Mouse (Mus musculus) myocyte (in vitro differentiated cells): Measurements from ENCODE around the gene Tmem214. TPM values are rescaled to one million over a fixed set of nuclear protein-coding genes. Genes with fewer than 3 reads are reported as not detected.

Experiments
- H3K27me3 ChIP-seq: one replicate; pipeline ENCODE4 v1.6.1; 2011; ENCODE audit not compliant: control insufficient read depth, insufficient read depth, insufficient read length
- H3K36me3 ChIP-seq: one replicate; pipeline ENCODE4 v1.6.1; 2011; ENCODE audit not compliant: control insufficient read depth, insufficient read depth
- H3K4me2 ChIP-seq: one replicate; pipeline ENCODE4 v1.6.1; 2011; ENCODE audit warnings: low read depth, control low read depth
- H3K4me3 ChIP-seq: one replicate; pipeline ENCODE4 v1.5.1; 2011; ENCODE audit warnings: mild to moderate bottlenecking, control low read depth, moderate library complexity
- H3K79me2 ChIP-seq: one replicate; pipeline ENCODE4 v1.6.1; 2011; ENCODE audit not compliant: control insufficient read depth, insufficient read depth
- H3ac ChIP-seq: one replicate; pipeline ENCODE4 v1.6.1; 2011; ENCODE audit not compliant: control insufficient read depth, insufficient read length
- CEBPB ChIP-seq: IDR thresholded peaks from 2 replicates; pipeline ENCODE4 v1.6.1; 2011; ENCODE audit warnings: mild to moderate bottlenecking, moderate library complexity; ENCODE audit not compliant: poor library complexity, insufficient read depth, severe bottlenecking
- E2F4 ChIP-seq: IDR thresholded peaks from one replicate; pipeline ENCODE4 v1.6.1; 2011; ENCODE audit warnings: mild to moderate bottlenecking, control low read depth, moderate library complexity; ENCODE audit not compliant: insufficient read depth
- MAX ChIP-seq: IDR thresholded peaks from one replicate; pipeline ENCODE4 v1.6.1; 2011; ENCODE audit warnings: low read depth, mild to moderate bottlenecking, control low read depth
- MYOD1 ChIP-seq, 3 experiments: IDR thresholded peaks; one replicate each; pipeline ENCODE4 v1.6.1; 2011; ENCODE audit warnings: control low read depth in 2 of 3, low read depth in 2 of 3, mild to moderate bottlenecking in 2 of 3, moderate library complexity in 1 of 3; ENCODE audit not compliant: insufficient read length in 2 of 3, control insufficient read depth in 1 of 3
- MYOG ChIP-seq, 3 experiments: IDR thresholded peaks; one replicate each; pipeline ENCODE4 v1.6.1; 2011; ENCODE audit warnings: control low read depth in 2 of 3, low read depth in 2 of 3, mild to moderate bottlenecking in 2 of 3; ENCODE audit not compliant: insufficient read length in 2 of 3, control insufficient read depth in 1 of 3, insufficient read depth in 1 of 3
- POLR2A ChIP-seq: IDR thresholded peaks from one replicate; pipeline ENCODE4 v1.6.1; 2011; ENCODE audit warnings: low read depth, mild to moderate bottlenecking, control low read depth, moderate library complexity; ENCODE audit not compliant: insufficient read length
- POLR2AphosphoS2 ChIP-seq: IDR thresholded peaks from one replicate; pipeline ENCODE4 v1.6.1; 2011; ENCODE audit warnings: low read depth, control low read depth; ENCODE audit not compliant: insufficient read length
- REST ChIP-seq: IDR thresholded peaks from one replicate; pipeline ENCODE4 v1.6.1; 2011; ENCODE audit warnings: mild to moderate bottlenecking, control low read depth, moderate library complexity; ENCODE audit not compliant: insufficient read depth, insufficient read length
- SRF ChIP-seq: IDR thresholded peaks from one replicate; pipeline ENCODE4 v1.6.1; 2011; ENCODE audit warnings: low read depth; ENCODE audit not compliant: control insufficient read depth, insufficient read length
- TCF12 ChIP-seq: IDR thresholded peaks from one replicate; pipeline ENCODE4 v1.6.1; 2011; ENCODE audit warnings: mild to moderate bottlenecking, control low read depth; ENCODE audit not compliant: poor library complexity, insufficient read depth, severe bottlenecking
- TCF3 ChIP-seq: IDR thresholded peaks from one replicate; pipeline ENCODE4 v1.6.1; 2011; ENCODE audit warnings: low read depth, control low read depth; ENCODE audit not compliant: insufficient read length
- USF1 ChIP-seq: IDR thresholded peaks from one replicate; pipeline ENCODE4 v1.6.1; 2011; ENCODE audit warnings: low read depth, mild to moderate bottlenecking, control low read depth, moderate library complexity
- polyA plus RNA-seq: library from polyadenylated mRNA; unstranded; fragments of >200 nt; fragmentation: generic; extraction: Trizol; gene quantifications from one replicate; pipeline ENCODE4 v1.2.1, GENCODE M21; 2012; ENCODE audit warnings: missing spikeins

Tmem214 gene
- polyA plus RNA-seq, 1 experiment, result 52.8 TPM

DNA sequence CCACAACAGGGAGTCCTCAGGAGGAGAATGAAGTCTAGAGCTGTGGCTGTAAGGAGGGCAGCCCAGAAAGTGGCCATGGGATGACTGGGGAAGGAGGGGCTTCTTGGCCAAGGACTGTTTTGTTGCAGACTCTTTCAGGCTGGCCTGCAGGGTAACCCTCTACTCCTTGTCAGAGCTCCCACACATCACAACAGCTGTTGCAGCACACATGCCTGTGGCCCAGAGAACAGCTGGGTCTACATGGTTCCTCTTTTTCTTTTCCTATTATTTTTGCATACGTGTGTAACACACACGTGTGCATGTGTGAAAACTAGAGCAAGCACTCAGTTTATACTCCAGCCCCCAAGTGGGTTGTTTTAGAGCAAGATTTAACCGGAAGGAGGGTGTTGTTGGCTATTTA is 941 bp upstream of the Tmem214 start:
- H3K4me3 ChIP-seq, result no peak overlapping the region
- no peak overlapping the region for H3ac ChIP-seq

DNA sequence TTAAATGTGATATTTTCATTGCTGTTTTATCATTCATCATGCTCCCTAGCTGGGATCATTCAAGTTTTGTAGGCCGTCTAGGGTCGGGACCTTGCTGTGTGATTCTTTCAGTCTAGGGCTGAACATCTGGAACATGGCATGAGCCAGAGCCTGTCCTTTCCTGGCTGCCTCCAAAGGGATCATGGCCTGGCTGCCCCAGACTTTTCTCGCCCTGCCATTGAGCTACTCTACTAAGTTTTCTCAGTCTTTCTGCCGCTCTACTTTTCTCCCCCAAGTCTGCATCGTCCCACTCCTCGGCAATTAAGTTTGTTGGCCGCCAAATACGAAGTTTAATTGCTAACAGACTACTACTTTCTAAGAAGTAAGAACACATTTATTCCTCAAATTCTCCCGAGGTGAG is 1.2 kb downstream of the Tmem214 start:
- no peak for TF ChIP-seq MYOD1 (IDR thresholded peaks at IDR 0.05; ENCODE audit: control insufficient read depth in 1 of 3, insufficient read length in 2 of 3, low read depth in 2 of 3)
- no peak for TF ChIP-seq CEBPB
- TF ChIP-seq MYOG (IDR thresholded peaks at IDR 0.05; ENCODE audit: control insufficient read depth in 1 of 3, insufficient read depth in 1 of 3, insufficient read length in 2 of 3, low read depth in 2 of 3), result no peak
- TF ChIP-seq POLR2AphosphoS2, result no peak
- no peak for TF ChIP-seq MAX
- no peak for TF ChIP-seq POLR2A
- no peak for TF ChIP-seq REST
- TF ChIP-seq SRF, result no peak
- TF ChIP-seq E2F4, result no peak
- TF ChIP-seq USF1, result no peak
- H3K36me3 ChIP-seq, result peaks cover 13% of the 10 kb centered on the region
- peaks cover 11% of the 10 kb centered on the region for H3K79me2 ChIP-seq
- peak overlapping the region; percentile 53 for H3ac ChIP-seq
- peak overlapping the region; percentile 89 for H3K4me2 ChIP-seq
- H3K4me3 ChIP-seq, result peak overlapping the region; percentile 67
- no peaks in the 10 kb centered on the region for H3K27me3 ChIP-seq

More for the DNA sequence above, 941 bp upstream of the Tmem214 start:
- Histone ChIP-seq H3K27me3 (no peaks in the 10 kb centered on the region), H3K36me3 (peaks cover 5% of the 10 kb centered on the region), H3K79me2 (peaks cover 11% of the 10 kb centered on the region), H3K4me2 (no peak overlapping the region)
- TF ChIP-seq CEBPB, result no peak
- no peak for TF ChIP-seq E2F4
- no peak for TF ChIP-seq MAX
- TF ChIP-seq MYOG (IDR thresholded peaks at IDR 0.05; ENCODE audit: control insufficient read depth in 1 of 3, insufficient read depth in 1 of 3, insufficient read length in 2 of 3, low read depth in 2 of 3), result peak; percentile 79 to 93 (median 79)
- no peak for TF ChIP-seq POLR2AphosphoS2
- TF ChIP-seq REST, result no peak
- TF ChIP-seq USF1, result no peak
- no peak for TF ChIP-seq SRF
- peak; percentile 57 for TF ChIP-seq TCF3
- TF ChIP-seq POLR2A, result no peak
- peak; percentile 78 for TF ChIP-seq TCF12
- TF ChIP-seq MYOD1 (IDR thresholded peaks at IDR 0.05; ENCODE audit: control insufficient read depth in 1 of 3, insufficient read length in 2 of 3, low read depth in 2 of 3), result peak in 2 of 3 experiments; percentile 86 to 91

DNA sequence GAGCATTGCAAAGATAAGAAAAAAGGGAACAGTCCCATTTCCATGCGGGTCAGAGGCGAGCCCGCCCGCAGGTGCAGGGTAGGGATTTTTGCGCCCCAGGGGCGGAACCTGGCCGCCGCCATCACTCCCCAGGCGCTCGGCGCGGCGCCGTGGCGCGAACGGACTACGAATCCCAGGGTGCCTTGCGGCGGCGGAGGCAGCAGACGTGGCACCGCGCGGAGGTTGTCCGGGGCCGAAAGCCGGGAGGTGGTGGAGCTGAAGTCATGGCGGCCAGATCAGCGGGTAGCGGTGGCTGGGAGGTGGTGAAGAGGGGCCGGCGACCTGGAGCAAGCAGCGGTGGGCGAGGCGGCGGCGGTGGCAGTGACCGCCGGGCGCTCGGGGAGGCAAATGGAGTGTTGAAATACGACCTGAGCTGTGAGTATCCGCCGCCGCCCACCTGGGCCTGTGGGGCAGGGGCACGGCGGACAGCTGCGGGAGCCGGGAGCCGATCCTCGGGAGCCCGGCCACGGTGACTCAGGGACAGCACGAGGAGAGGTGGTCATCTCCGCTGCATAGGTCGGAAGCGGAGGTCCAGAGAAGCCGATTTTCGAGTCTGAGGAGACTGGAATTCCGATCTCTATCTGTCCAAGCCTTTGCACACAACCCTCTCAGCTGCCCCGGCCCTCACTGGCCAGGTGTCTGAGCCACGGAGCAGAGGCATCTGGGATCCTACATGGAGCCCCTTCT is 1.8 kb downstream of the Tmem214 start:
- peaks cover 18% of the 10 kb centered on the region for H3K36me3 ChIP-seq
- H3K4me2 ChIP-seq, result peak overlapping the region; percentile 89
- TF ChIP-seq CEBPB (no peak), REST (peak; percentile 13), E2F4 (peak; percentile 29), MYOD1 (IDR thresholded peaks at IDR 0.05; ENCODE audit: control insufficient read depth in 1 of 3, insufficient read length in 2 of 3, low read depth in 2 of 3) (peak in 2 of 3 experiments; percentile 18 to 27), MAX (no peak), MYOG (IDR thresholded peaks at IDR 0.05; ENCODE audit: control insufficient read depth in 1 of 3, insufficient read depth in 1 of 3, insufficient read length in 2 of 3, low read depth in 2 of 3) (peak in 2 of 3 experiments; percentile 42 to 48), TCF12 (no peak), TCF3 (no peak), USF1 (no peak), POLR2AphosphoS2 (peak; percentile 92), POLR2A (peak; percentile 95), SRF (no peak)
- H3K4me3 ChIP-seq, result peak overlapping the region; percentile 67
- peaks cover 11% of the 10 kb centered on the region for H3K79me2 ChIP-seq
- no peaks in the 10 kb centered on the region for H3K27me3 ChIP-seq
- H3ac ChIP-seq, result peak overlapping the region; percentile 53

DNA sequence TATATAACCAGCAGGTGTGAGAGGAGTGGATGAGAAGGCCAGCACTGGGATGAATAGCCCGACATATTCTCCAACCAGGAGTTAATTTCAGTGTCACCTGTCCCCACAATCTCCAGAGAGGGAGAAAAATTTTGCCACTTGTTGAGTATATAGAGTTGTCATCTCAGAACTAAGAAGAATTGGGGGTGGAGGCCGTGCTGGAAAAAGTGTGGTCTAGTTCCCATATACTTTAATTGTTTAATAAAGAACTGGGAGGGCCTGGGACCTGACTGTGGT is 2.3 kb downstream of the Tmem214 start:
- Histone ChIP-seq H3K27me3 (no peaks in the 10 kb centered on the region), H3K4me3 (peak overlapping the region; percentile 67), H3K36me3 (peaks cover 23% of the 10 kb centered on the region), H3ac (peak overlapping the region; percentile 53), H3K4me2 (peak overlapping the region; percentile 89), H3K79me2 (peaks cover 11% of the 10 kb centered on the region)
- TF ChIP-seq POLR2AphosphoS2 (no peak), TCF3 (no peak), E2F4 (no peak), POLR2A (no peak), MYOG (IDR thresholded peaks at IDR 0.05; ENCODE audit: control insufficient read depth in 1 of 3, insufficient read depth in 1 of 3, insufficient read length in 2 of 3, low read depth in 2 of 3) (no peak), USF1 (no peak), REST (no peak), MYOD1 (IDR thresholded peaks at IDR 0.05; ENCODE audit: control insufficient read depth in 1 of 3, insufficient read length in 2 of 3, low read depth in 2 of 3) (no peak), TCF12 (no peak), CEBPB (no peak), MAX (no peak), SRF (no peak)

DNA sequence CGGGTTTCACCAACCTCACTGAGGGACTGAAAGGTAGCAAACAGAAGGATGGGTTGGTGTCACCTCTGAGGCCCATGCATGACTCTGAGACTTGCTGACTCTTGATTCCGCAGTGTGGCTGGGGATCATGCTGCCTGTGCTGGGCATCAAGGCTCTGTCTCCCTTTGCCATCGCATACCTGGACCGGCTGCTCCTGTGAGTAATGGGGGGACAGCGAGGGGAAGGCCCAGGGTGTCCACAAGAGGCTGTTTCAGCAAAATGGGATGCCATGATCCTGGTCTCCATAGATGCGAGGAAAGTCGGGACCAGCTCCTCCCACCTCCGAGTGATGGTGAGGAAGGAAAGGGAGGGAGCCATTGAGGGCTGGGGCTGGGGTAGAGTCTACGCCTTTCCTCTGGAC is 4.8 kb downstream of the Tmem214 start:
- H3K36me3 ChIP-seq, result peaks cover 38% of the 10 kb centered on the region
- TF ChIP-seq TCF3 (no peak), USF1 (no peak), TCF12 (no peak)

More for the DNA sequence above, 4.8 kb downstream of the Tmem214 start:
- Histone ChIP-seq H3K79me2 (peaks cover 11% of the 10 kb centered on the region), H3K4me2 (no peak overlapping the region), H3K27me3 (no peaks in the 10 kb centered on the region), H3ac (no peak overlapping the region), H3K4me3 (no peak overlapping the region)
